ENCODE assay signal across 7 mouse cellular contexts in genomic region chr11:119082638-119083599, GRCm38 (mm10). TPM values are rescaled to one million over a fixed set of nuclear protein-coding genes. Genes with fewer than 3 reads are reported as not detected.
DNase-seq lines count a peak whose midpoint lies in the region; ATAC-seq lines count a peak whose summit lies in the region.

No protein-coding gene starts in this region.

- no peaks in the 10 kb centered on the region for H3K9me3 ChIP-seq in forebrain, embryonic 14.5 days (replicated peaks; ENCODE audit: control insufficient read depth, low read length)
- H3K9me3 ChIP-seq in midbrain, embryonic 13.5 days, result no peaks in the 10 kb centered on the region

- peak overlapping the region; percentile 85 for H3K4me2 ChIP-seq in forebrain, embryonic 14.5 days (ENCODE audit: low read length)
- H3K4me2 ChIP-seq in midbrain, embryonic 13.5 days (replicated peaks), result peak overlapping the region; percentile 95

- WGBS in forebrain, embryonic 14.5 days, result 9% methylated on average over 20 of the region's 20 CpGs
- WGBS in midbrain, embryonic 13.5 days, result 11% methylated on average over 20 of the region's 20 CpGs

- no peak overlapping the region for H3K27ac ChIP-seq in forebrain, embryonic 14.5 days (ENCODE audit: low read depth, low read length)
- no peak overlapping the region for H3K27ac ChIP-seq in midbrain, embryonic 13.5 days

- peak overlapping the region; percentile 90 for H3K4me3 ChIP-seq in forebrain, embryonic 14.5 days (ENCODE audit: low read depth, low read length)
- peak overlapping the region; percentile 84 for H3K4me3 ChIP-seq in midbrain, embryonic 13.5 days (replicated peaks)

- peak overlapping the region; percentile 45; the same call in 1 of the 2 replicates for H3K9ac ChIP-seq in forebrain, embryonic 14.5 days (ENCODE audit: low read length)
- H3K9ac ChIP-seq in midbrain, embryonic 13.5 days (replicated peaks), result peak overlapping the region; percentile 94

- H3K27me3 ChIP-seq in forebrain, embryonic 14.5 days (replicated peaks; ENCODE audit: control insufficient read depth, insufficient read depth, low read length), result peaks cover 37% of the 10 kb centered on the region
- H3K27me3 ChIP-seq in midbrain, embryonic 13.5 days, result peaks cover 55% of the 10 kb centered on the region

- peak; percentile 45 for DNase-seq in MN1 (ENCODE audit: low spot score)
- DNase-seq in adrenal gland, adult 8-10 months, result peak; percentile 47
- peak; percentile 11 for DNase-seq in forebrain, embryonic 14.5 days (ENCODE audit: low spot score)
- DNase-seq in kidney, postnatal 14 days, result peak; percentile 28
- DNase-seq in urinary bladder, postnatal 36 days (ENCODE audit: low spot score in 2 of 2), result peak; percentile 23 to 50

- no peak for ATAC-seq in forebrain, embryonic 14.5 days
- ATAC-seq in midbrain, embryonic 13.5 days, result no peak
- no peak for ATAC-seq in activated CD4-positive, CD25-positive, alpha-beta regulatory T cell, adult 4 months

- H3K36me3 ChIP-seq in forebrain, embryonic 14.5 days (ENCODE audit: control insufficient read depth, insufficient read depth, low read length), result peaks cover 30% of the 10 kb centered on the region
- H3K36me3 ChIP-seq in midbrain, embryonic 13.5 days, result peaks cover 22% of the 10 kb centered on the region

- peaks cover 66% of the 10 kb centered on the region for H3K4me1 ChIP-seq in forebrain, embryonic 14.5 days (ENCODE audit: control insufficient read depth, insufficient read depth, low read length)
- peaks cover 81% of the 10 kb centered on the region for H3K4me1 ChIP-seq in midbrain, embryonic 13.5 days (replicated peaks)

RNA-seq across cellular contexts. Expression of gene Cbx4, which starts 3.1 kb away (rescaled TPM):
- 100 to 1,000 TPM in 1 of 4 experiments, 10 to 100 TPM in 3; 70.8 to 227 (median 87.4) TPM for total RNA-seq in adrenal gland, adult 8-10 months (2022)
- 9.3 and 14.5 TPM in 2 replicates for polyA plus RNA-seq in forebrain, embryonic 14.5 days (2014; fragmentation: Nextera tagmentation; extraction: Ambion mirVana)
- polyA plus RNA-seq in midbrain, embryonic 13.5 days (2015; fragmentation: Nextera tagmentation; extraction: Ambion mirVana), result 14.1 and 16.3 TPM in 2 replicates
- 1 to 10 TPM; 2.0 to 2.4 TPM for polyA plus RNA-seq in activated CD4-positive, CD25-positive, alpha-beta regulatory T cell, adult 4 months (2017; shearing (Covaris generic))

RNA-seq across cellular contexts. Expression of gene Cbx8, which starts 42.1 kb away (rescaled TPM):
- 10 to 100 TPM; 15.3 to 24.0 (median 16.5) TPM for total RNA-seq in adrenal gland, adult 8-10 months (2022)
- polyA plus RNA-seq in forebrain, embryonic 14.5 days (2014; fragmentation: Nextera tagmentation; extraction: Ambion mirVana), result 12.8 and 15.0 TPM in 2 replicates
- 9.8 and 15.2 TPM in 2 replicates for polyA plus RNA-seq in midbrain, embryonic 13.5 days (2015; fragmentation: Nextera tagmentation; extraction: Ambion mirVana)
- polyA plus RNA-seq in activated CD4-positive, CD25-positive, alpha-beta regulatory T cell, adult 4 months (2017; shearing (Covaris generic)), result 1 to 10 TPM; 5.3 to 7.5 TPM
